Mouse (Mus musculus): ENCODE measurements at regions not wholly inside any gene's neighbourhood (a gene's known extent, or its start where the extent isn't known, plus 50 kb on each side); places are given as distances from the start of the nearest gene placed in this dataset.

DNA sequence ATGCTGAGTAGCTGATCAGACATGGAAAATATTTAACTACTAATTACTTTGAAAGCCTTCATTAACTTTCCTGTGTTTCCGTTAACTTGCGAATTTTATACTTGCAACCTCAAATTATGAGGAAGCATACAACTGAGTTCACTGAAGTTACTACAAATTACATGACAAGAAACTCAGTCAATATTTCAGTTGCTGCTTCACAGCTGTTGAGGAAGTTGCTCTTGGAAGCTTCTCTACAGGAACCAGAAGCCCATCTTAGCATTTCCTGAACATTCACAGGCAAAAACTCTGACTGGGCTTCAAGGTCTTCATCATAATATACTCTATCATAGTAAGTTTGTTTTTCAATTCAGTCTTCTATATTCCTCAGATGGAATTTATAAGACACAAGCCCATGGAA is 426.1 kb downstream of the Lipi start:
- TF ChIP-seq CTCF (conservative IDR thresholded peaks at IDR 0.05; ENCODE audit: low read length) (no peak), NANOG (IDR thresholded peaks at IDR 0.05; ENCODE audit: borderline replicate concordance, low read length) (no peak), POU5F1 (IDR thresholded peaks at IDR 0.05; ENCODE audit: borderline replicate concordance, low read length) (no peak)

All from E14TG2a.4 (cell line).